Mouse (Mus musculus): Measurements from ENCODE around the gene Clip4. TPM values are rescaled to one million over a fixed set of nuclear protein-coding genes. Genes with fewer than 3 reads are reported as not detected.

The Clip4 gene
- polyA plus RNA-seq, 1 experiment from 2014 or later: 6.9 TPM

GRCm38 (mm10) chr17:71827627-71828026 is 59.4 kb downstream of the Clip4 start:
- H3K36me3 ChIP-seq (ENCODE audit: insufficient read depth, low read length): 0 out of 2 replicates have a peak, but pooled peaks cover 4% of the 10 kb centered on the region
- no peak overlapping the region for H3K4me3 ChIP-seq (replicated peaks; ENCODE audit: low read depth, low read length)
- ATAC-seq (replicated peaks; ENCODE audit: low FRiP score, low read depth): no peak
- no peak overlapping the region for H3K4me2 ChIP-seq (ENCODE audit: low read length)
- no peaks in the 10 kb centered on the region for H3K27me3 ChIP-seq (ENCODE audit: insufficient read depth, low read length)
- DNase-seq (ENCODE audit: low spot score): no peak
- no peak overlapping the region for H3K27ac ChIP-seq
- 0 out of 2 replicates have a peak, but pooled peaks cover 4% of the 10 kb centered on the region for H3K4me1 ChIP-seq (replicated peaks; ENCODE audit: insufficient read depth, low read length)
- H3K9ac ChIP-seq (ENCODE audit: low read depth, low read length): no peak overlapping the region
- H3K9me3 ChIP-seq (replicated peaks; ENCODE audit: low read length): no peaks in the 10 kb centered on the region
- WGBS: 61% methylated on average over 8 of the region's 8 CpGs
- TF ChIP-seq CTCF (IDR thresholded peaks at IDR 0.05; ENCODE audit: low read depth): no peak

DNA sequence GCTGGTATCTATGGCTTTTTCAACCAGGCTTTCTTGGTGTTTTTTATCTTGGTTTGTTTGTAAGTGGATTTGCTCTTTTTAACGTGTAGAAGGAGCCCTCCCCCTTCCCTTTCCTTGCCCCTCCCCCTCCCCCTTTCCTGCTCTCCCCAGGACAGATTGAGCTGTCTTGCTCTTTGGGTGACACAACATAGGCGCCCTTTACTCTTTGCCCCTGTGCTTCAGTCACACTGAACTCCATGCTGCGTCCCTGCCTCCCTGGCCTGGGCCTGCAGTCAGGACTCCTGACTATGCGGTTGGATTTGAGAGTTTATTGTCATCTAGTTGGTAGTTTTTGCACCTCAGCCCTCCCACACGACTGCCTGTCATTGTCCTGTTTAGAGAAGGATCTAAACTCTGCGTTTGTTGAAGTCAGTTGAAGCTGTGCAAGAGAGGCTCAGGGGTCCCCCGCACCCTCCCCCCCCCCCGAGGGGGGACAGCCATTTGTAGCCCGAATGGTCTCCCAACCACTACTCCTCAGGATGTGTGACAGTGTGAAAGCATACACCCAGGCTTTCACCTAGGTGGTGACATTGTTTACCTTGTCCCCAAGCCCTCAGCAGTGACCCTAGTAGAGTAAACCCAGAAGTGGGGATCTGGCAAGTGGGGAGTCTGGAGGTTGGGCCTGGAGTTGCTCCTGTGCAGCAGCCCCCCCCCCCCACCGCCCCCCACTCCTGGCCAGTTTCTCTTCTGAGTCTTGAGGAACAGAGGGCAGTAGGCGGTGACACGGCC is 60.6 kb downstream of the Clip4 start:
- H3K9me3 ChIP-seq (replicated peaks; ENCODE audit: low read length): no peaks in the 10 kb centered on the region
- DNase-seq (ENCODE audit: low spot score) (no peak), ATAC-seq (replicated peaks; ENCODE audit: low FRiP score, low read depth) (peak; percentile 81)
- H3K4me3 ChIP-seq (replicated peaks; ENCODE audit: low read depth, low read length): no peak overlapping the region
- no peak overlapping the region for H3K27ac ChIP-seq
- WGBS: 41% methylated on average over 12 of the region's 12 CpGs
- no peaks in the 10 kb centered on the region for H3K27me3 ChIP-seq (ENCODE audit: insufficient read depth, low read length)
- TF ChIP-seq CTCF (IDR thresholded peaks at IDR 0.05; ENCODE audit: low read depth): no peak
- 0 out of 2 replicates have a peak, but pooled peaks cover 4% of the 10 kb centered on the region for H3K4me1 ChIP-seq (replicated peaks; ENCODE audit: insufficient read depth, low read length)
- H3K36me3 ChIP-seq (ENCODE audit: insufficient read depth, low read length): 0 out of 2 replicates have a peak, but pooled peaks cover 4% of the 10 kb centered on the region
- H3K9ac ChIP-seq (ENCODE audit: low read depth, low read length): no peak overlapping the region
- no peak overlapping the region for H3K4me2 ChIP-seq (ENCODE audit: low read length)

GRCm38 (mm10) chr17:71831960-71832359 is 63.7 kb downstream of the Clip4 start:
- DNase-seq (ENCODE audit: low spot score): no peak

DNA sequence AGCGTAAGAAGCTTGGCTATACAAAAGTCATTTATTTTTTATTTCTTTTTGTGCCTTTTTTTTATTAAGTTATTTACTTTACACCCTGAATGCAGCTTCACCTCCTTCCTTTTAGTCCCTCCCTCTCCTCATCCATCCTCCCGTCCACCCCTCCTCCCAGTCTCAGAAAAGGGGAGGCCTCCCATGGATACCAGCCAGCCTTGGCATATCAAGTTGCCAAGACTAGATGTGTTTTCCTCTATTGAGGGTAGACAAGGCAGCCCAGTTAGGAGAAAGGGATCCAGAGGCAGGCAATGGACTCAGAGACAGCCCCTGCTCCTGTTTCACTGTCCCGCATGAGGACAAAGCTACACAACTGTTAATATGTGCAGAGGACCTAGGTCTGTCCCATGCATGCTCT is 93.9 kb downstream of the Clip4 start:
- no peaks in the 10 kb centered on the region for H3K4me1 ChIP-seq (replicated peaks; ENCODE audit: insufficient read depth, low read length)
- TF ChIP-seq CTCF (IDR thresholded peaks at IDR 0.05; ENCODE audit: low read depth): no peak

More at GRCm38 (mm10) chr17:71831960-71832359, 63.7 kb downstream of the Clip4 start:
- WGBS: 83% methylated on average over 3 of the region's 3 CpGs
- no peaks in the 10 kb centered on the region for H3K36me3 ChIP-seq (ENCODE audit: insufficient read depth, low read length)
- peak; percentile 62 for TF ChIP-seq CTCF (IDR thresholded peaks at IDR 0.05; ENCODE audit: low read depth)
- H3K9me3 ChIP-seq (replicated peaks; ENCODE audit: low read length): no peaks in the 10 kb centered on the region
- no peaks in the 10 kb centered on the region for H3K27me3 ChIP-seq (ENCODE audit: insufficient read depth, low read length)
- H3K4me1 ChIP-seq (replicated peaks; ENCODE audit: insufficient read depth, low read length): 0 out of 2 replicates have a peak, but pooled peaks cover 4% of the 10 kb centered on the region
- no peak overlapping the region for H3K9ac ChIP-seq (ENCODE audit: low read depth, low read length)
- H3K4me3 ChIP-seq (replicated peaks; ENCODE audit: low read depth, low read length): no peak overlapping the region
- no peak for ATAC-seq (replicated peaks; ENCODE audit: low FRiP score, low read depth)
- H3K4me2 ChIP-seq (ENCODE audit: low read length): no peak overlapping the region
- H3K27ac ChIP-seq: no peak overlapping the region

DNA sequence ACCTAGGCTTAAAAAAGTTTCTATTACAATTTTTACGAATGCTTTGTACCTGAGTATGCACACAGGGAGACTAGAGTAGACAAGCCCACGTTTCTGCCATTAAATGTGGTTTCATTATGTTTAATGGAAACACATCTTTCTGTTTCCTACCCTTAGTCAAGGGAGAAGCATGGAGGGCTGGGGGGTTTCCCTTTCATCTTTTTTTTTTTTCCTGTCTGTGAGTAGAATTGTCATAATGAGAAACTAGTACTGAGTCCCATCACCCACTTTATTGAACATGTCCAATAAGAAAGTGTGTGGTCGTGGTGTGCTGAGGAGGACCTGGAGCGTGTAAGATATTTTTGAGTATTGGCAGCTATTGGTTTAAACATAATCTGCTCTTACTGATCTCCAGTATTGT is 94.6 kb downstream of the Clip4 start:
- 85% methylated on average over 4 of the region's 4 CpGs for WGBS
- Histone ChIP-seq H3K27me3 (ENCODE audit: insufficient read depth, low read length) (no peaks in the 10 kb centered on the region), H3K4me2 (ENCODE audit: low read length) (no peak overlapping the region), H3K4me3 (replicated peaks; ENCODE audit: low read depth, low read length) (no peak overlapping the region), H3K4me1 (replicated peaks; ENCODE audit: insufficient read depth, low read length) (no peaks in the 10 kb centered on the region), H3K36me3 (ENCODE audit: insufficient read depth, low read length) (no peaks in the 10 kb centered on the region), H3K27ac (no peak overlapping the region), H3K9ac (ENCODE audit: low read depth, low read length) (no peak overlapping the region), H3K9me3 (replicated peaks; ENCODE audit: low read length) (no peaks in the 10 kb centered on the region; the same call in 1 of the 2 replicates)
- DNase-seq (ENCODE audit: low spot score): no peak
- ATAC-seq (replicated peaks; ENCODE audit: low FRiP score, low read depth): no peak
- TF ChIP-seq CTCF (IDR thresholded peaks at IDR 0.05; ENCODE audit: low read depth): no peak

More for the DNA sequence above, 93.9 kb downstream of the Clip4 start:
- H3K36me3 ChIP-seq (ENCODE audit: insufficient read depth, low read length): no peaks in the 10 kb centered on the region
- no peaks in the 10 kb centered on the region; the same call in 1 of the 2 replicates for H3K9me3 ChIP-seq (replicated peaks; ENCODE audit: low read length)
- DNase-seq (ENCODE audit: low spot score) (no peak), ATAC-seq (replicated peaks; ENCODE audit: low FRiP score, low read depth) (no peak)
- no peak overlapping the region for H3K4me3 ChIP-seq (replicated peaks; ENCODE audit: low read depth, low read length)
- H3K27me3 ChIP-seq (ENCODE audit: insufficient read depth, low read length): no peaks in the 10 kb centered on the region
- no peak overlapping the region for H3K9ac ChIP-seq (ENCODE audit: low read depth, low read length)
- no peak overlapping the region for H3K4me2 ChIP-seq (ENCODE audit: low read length)
- WGBS: 72% methylated on average over 3 of the region's 3 CpGs
- no peak overlapping the region for H3K27ac ChIP-seq

DNA sequence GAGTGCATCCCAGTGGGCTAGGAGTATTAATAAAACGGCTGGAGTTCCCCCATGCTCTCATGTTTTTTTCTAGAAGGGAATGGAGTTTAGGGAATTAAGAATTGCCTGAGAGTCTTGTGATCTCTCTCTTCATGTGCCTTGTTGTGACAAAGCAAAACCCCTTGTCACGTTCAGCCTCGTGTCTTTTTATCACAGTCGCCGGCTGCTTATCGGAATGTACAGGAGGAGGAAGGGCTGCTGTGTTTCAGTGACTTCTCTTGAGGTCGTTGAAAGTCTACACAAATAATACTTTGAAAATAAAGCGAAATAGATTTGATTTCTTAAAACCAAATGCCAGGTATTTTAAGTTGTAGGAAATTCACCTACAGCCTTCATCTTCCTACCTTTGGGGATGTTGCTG is 95.8 kb downstream of the Clip4 start:
- H3K4me2 ChIP-seq (ENCODE audit: low read length): no peak overlapping the region
- H3K4me3 ChIP-seq (replicated peaks; ENCODE audit: low read depth, low read length): no peak overlapping the region
- no peaks in the 10 kb centered on the region; the same call in 1 of the 2 replicates for H3K9me3 ChIP-seq (replicated peaks; ENCODE audit: low read length)
- H3K27me3 ChIP-seq (ENCODE audit: insufficient read depth, low read length): no peaks in the 10 kb centered on the region
- no peak overlapping the region for H3K27ac ChIP-seq
- ATAC-seq (replicated peaks; ENCODE audit: low FRiP score, low read depth) (no peak), DNase-seq (ENCODE audit: low spot score) (no peak)
- TF ChIP-seq CTCF (IDR thresholded peaks at IDR 0.05; ENCODE audit: low read depth): no peak
- no peak overlapping the region for H3K9ac ChIP-seq (ENCODE audit: low read depth, low read length)
- H3K36me3 ChIP-seq (ENCODE audit: insufficient read depth, low read length): no peaks in the 10 kb centered on the region
- H3K4me1 ChIP-seq (replicated peaks; ENCODE audit: insufficient read depth, low read length): no peaks in the 10 kb centered on the region
- 81% methylated on average over 8 of the region's 8 CpGs for WGBS

Measured in kidney, postnatal 0 days (tissue).